Mouse (Mus musculus) midbrain, embryonic 15.5 days (tissue): ENCODE results near the gene Lrcol1. TPM values are rescaled to one million over a fixed set of nuclear protein-coding genes. Genes with fewer than 3 reads are reported as not detected.
A peak's percentile ranks its signal among the peaks of the same experiment; 100 is the strongest.

Source experiments
- ATAC-seq: fragments of 200-750 bp; cut with Nextera tagmentation; replicated peaks from 2 replicates; pipeline ENCODE4 v1.8.0; 2017; ENCODE audit warnings: moderate TSS enrichment
- H3K27ac ChIP-seq: fragments of 300-500 bp; sonication (generic); 2 replicates; pipeline ENCODE4 v1.5.1; 2015; ENCODE audit warnings: mild to moderate bottlenecking, inconsistent platforms
- H3K27me3 ChIP-seq: fragments of 300-500 bp; sonication (generic); replicated peaks from 2 replicates; pipeline ENCODE4 v1.6.1; 2015; ENCODE audit warnings: inconsistent platforms
- H3K36me3 ChIP-seq: fragments of 300-500 bp; sonication (generic); replicated peaks from 2 replicates; pipeline ENCODE4 v1.6.1; 2015; ENCODE audit warnings: inconsistent platforms
- H3K4me1 ChIP-seq: fragments of 300-500 bp; sonication (generic); 2 replicates; pipeline ENCODE4 v1.6.1; 2015; ENCODE audit warnings: inconsistent platforms
- H3K4me2 ChIP-seq: fragments of 300-500 bp; sonication (generic); 2 replicates; pipeline ENCODE4 v1.6.1; 2015; ENCODE audit warnings: inconsistent platforms, mild to moderate bottlenecking, moderate library complexity
- H3K4me3 ChIP-seq: fragments of 300-500 bp; sonication (generic); 2 replicates; pipeline ENCODE4 v1.5.1; 2015; ENCODE audit warnings: mild to moderate bottlenecking, inconsistent platforms
- H3K9ac ChIP-seq: fragments of 300-500 bp; sonication (generic); 2 replicates; pipeline ENCODE4 v1.6.1; 2015; ENCODE audit warnings: mild to moderate bottlenecking, inconsistent platforms
- H3K9me3 ChIP-seq: fragments of 300-500 bp; sonication (generic); 2 replicates; pipeline ENCODE4 v1.6.1; 2016; ENCODE audit warnings: inconsistent platforms
- WGBS: fragments of 180-500 bp; shearing (Covaris S2); methylation state at CpG from one replicate; pipeline ENCODE4 v1.1.7; 2015; ENCODE audit warnings: mixed read lengths; 5-methylcytosine and 5-hydroxymethylcytosine counted together
- polyA plus RNA-seq: library from polyadenylated mRNA; unstranded; fragments of >200 nt; fragmentation: Nextera tagmentation; extraction: Ambion mirVana; gene quantifications from 2 replicates; pipeline ENCODE4 v1.2.1, GENCODE M21; 2015

Lrcol1 gene
- not detected in 2 replicates for polyA plus RNA-seq

DNA sequence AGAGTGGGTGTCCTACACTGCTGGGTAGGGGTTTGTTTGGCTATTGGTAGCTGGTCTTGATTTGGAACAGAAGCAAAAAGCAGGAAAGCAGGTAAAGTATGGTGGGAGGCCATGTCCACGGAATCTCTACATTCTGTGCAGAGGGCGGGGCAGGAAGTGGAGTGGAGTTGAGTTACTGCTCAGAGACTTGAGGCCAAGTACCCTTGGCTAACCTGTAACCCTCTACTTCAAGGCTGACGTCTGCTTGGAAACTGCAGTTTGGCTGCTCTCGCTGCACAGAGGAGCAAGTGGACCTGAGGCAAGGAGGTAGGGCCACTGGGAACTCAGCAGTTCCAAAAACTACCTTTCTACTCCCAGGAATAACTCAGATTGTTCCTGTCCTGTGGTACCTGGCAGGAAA, at the start of gene Lrcol1:
Lrcol1 (plus strand) TSS at position 207 of the 400 bp plus-strand sequence.
- ATAC-seq, result no peak
- Histone ChIP-seq H3K36me3 (no peaks in the 10 kb centered on the region), H3K4me1 (peaks cover 13% of the 10 kb centered on the region), H3K27ac (no peak within 1 kb of the TSS), H3K4me3 (no peak within 1 kb of the TSS), H3K4me2 (peak within 1 kb of the TSS; percentile 94; the same call in 1 of the 2 replicates), H3K27me3 (peaks cover 11% of the 10 kb centered on the region), H3K9ac (no peak within 1 kb of the TSS), H3K9me3 (no peaks in the 10 kb centered on the region)
- WGBS, result 82% methylated on average over 4 of the region's 4 CpGs

DNA sequence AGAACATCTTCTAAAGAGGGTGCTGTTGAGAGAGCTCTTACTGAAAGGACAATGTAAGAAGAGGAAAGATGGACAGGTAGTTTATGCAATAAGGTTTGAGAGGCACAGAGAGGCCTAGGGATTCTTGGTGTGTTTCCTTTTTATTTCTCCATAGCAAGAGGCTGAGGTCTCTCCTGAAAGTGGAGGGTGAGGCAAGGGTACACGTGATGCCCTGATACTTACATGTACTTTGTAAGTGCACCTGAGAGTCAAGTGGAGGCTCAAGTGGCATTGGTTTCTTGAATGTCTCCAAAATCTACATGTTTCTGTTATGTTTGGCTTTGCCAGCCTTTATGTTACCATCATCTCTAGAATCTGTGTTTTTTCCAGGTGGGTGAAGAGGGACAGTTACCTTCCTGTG, 47.9 kb upstream of the Lrcol1 start:
- Histone ChIP-seq H3K4me2 (no peak overlapping the region), H3K4me3 (no peak overlapping the region), H3K36me3 (0 out of 2 replicates have a peak, but pooled peaks cover 6% of the 10 kb centered on the region), H3K27ac (no peak overlapping the region), H3K9me3 (no peaks in the 10 kb centered on the region), H3K9ac (no peak overlapping the region), H3K27me3 (no peaks in the 10 kb centered on the region), H3K4me1 (no peaks in the 10 kb centered on the region)
- 97% methylated on average over 1 of the region's 1 CpGs for WGBS
- ATAC-seq, result no peak

GRCm38 (mm10) chr5:110300591-110300990, 43.9 kb upstream of the Lrcol1 start:
- 0 out of 2 replicates have a peak, but pooled peaks cover 4% of the 10 kb centered on the region for H3K36me3 ChIP-seq

GRCm38 (mm10) chr5:110308861-110309260, 35.7 kb upstream of the Lrcol1 start:
- H3K9ac ChIP-seq, result no peak overlapping the region
- 96% methylated on average over 7 of the region's 7 CpGs for WGBS
- H3K4me3 ChIP-seq, result no peak overlapping the region
- H3K27me3 ChIP-seq, result no peaks in the 10 kb centered on the region
- no peak overlapping the region for H3K27ac ChIP-seq
- no peak for ATAC-seq
- no peaks in the 10 kb centered on the region for H3K4me1 ChIP-seq
- H3K4me2 ChIP-seq, result no peak overlapping the region
- H3K36me3 ChIP-seq, result no peaks in the 10 kb centered on the region
- no peaks in the 10 kb centered on the region for H3K9me3 ChIP-seq

More at GRCm38 (mm10) chr5:110300591-110300990, 43.9 kb upstream of the Lrcol1 start:
- Histone ChIP-seq H3K4me1 (no peaks in the 10 kb centered on the region), H3K27ac (no peak overlapping the region), H3K4me2 (no peak overlapping the region), H3K9me3 (no peaks in the 10 kb centered on the region), H3K27me3 (no peaks in the 10 kb centered on the region), H3K4me3 (no peak overlapping the region), H3K9ac (no peak overlapping the region)
- ATAC-seq, result no peak
- 90% methylated on average over 2 of the region's 2 CpGs for WGBS

- Histone ChIP-seq H3K4me2 (no peak overlapping the region), H3K9me3 (no peaks in the 10 kb centered on the region), H3K27ac (no peak overlapping the region), H3K36me3 (no peaks in the 10 kb centered on the region), H3K4me3 (no peak overlapping the region), H3K9ac (no peak overlapping the region), H3K4me1 (no peaks in the 10 kb centered on the region), H3K27me3 (no peaks in the 10 kb centered on the region)
- 91% methylated on average over 3 of the region's 3 CpGs for WGBS
- ATAC-seq, result no peak
Observed at GRCm38 (mm10) chr5:110313127-110313526, 31.4 kb upstream of the Lrcol1 start.

- H3K9ac ChIP-seq, result no peak overlapping the region
- no peaks in the 10 kb centered on the region for H3K9me3 ChIP-seq
- no peak overlapping the region for H3K27ac ChIP-seq
- 90% methylated on average over 3 of the region's 3 CpGs for WGBS
- H3K27me3 ChIP-seq, result no peaks in the 10 kb centered on the region
- H3K4me2 ChIP-seq, result no peak overlapping the region
- H3K36me3 ChIP-seq, result peaks cover 7% of the 10 kb centered on the region
- no peaks in the 10 kb centered on the region for H3K4me1 ChIP-seq
- no peak overlapping the region for H3K4me3 ChIP-seq
- no peak for ATAC-seq
Observed at GRCm38 (mm10) chr5:110330508-110330907, 14.0 kb upstream of the Lrcol1 start.

DNA sequence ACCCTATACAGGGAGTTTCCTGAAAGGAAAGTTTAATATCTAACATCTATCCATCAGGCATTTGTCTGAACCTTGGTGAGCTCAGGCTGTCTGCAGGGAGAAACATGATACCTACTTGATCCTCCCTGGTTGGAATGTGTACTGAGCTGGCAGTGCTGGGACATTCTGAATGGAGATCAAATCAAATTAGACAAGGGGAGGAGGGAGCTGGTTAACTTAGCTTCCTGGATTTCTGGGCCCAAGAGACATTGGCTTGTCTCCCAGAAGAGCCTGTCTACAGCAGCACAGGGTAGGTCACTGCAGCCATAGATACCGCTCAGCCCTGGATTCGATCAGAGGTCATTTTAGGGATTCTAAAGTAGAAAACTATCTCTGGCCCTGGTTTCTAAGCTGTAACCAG, 5.7 kb upstream of the Lrcol1 start:
- Histone ChIP-seq H3K27me3 (peaks cover 11% of the 10 kb centered on the region), H3K4me2 (no peak overlapping the region), H3K4me1 (peaks cover 13% of the 10 kb centered on the region), H3K4me3 (no peak overlapping the region), H3K9me3 (no peaks in the 10 kb centered on the region), H3K9ac (no peak overlapping the region), H3K27ac (no peak overlapping the region), H3K36me3 (no peaks in the 10 kb centered on the region)
- WGBS, result 94% methylated on average over 2 of the region's 2 CpGs
- no peak for ATAC-seq

- peak within 1 kb of the TSS; percentile 50 for H3K4me3 ChIP-seq
Observed at GRCm38 (mm10) chr5:110342648-110343284, 1.8 kb upstream of the Lrcol1 start, which contains the start of gene P2rx2. P2rx2 (minus strand) TSS chr5:110343212.

GRCm38 (mm10) chr5:110345553-110345952, 1.0 kb downstream of the Lrcol1 start:
- no peak overlapping the region for H3K4me2 ChIP-seq
- no peaks in the 10 kb centered on the region for H3K9me3 ChIP-seq
- H3K27ac ChIP-seq, result no peak overlapping the region
- no peak overlapping the region for H3K4me3 ChIP-seq
- H3K9ac ChIP-seq, result no peak overlapping the region
- peaks cover 13% of the 10 kb centered on the region for H3K4me1 ChIP-seq
- no peak for ATAC-seq
- 90% methylated on average over 4 of the region's 4 CpGs for WGBS
- H3K36me3 ChIP-seq, result no peaks in the 10 kb centered on the region
- peaks cover 11% of the 10 kb centered on the region for H3K27me3 ChIP-seq

More at GRCm38 (mm10) chr5:110342648-110343284, 1.8 kb upstream of the Lrcol1 start, which contains the start of gene P2rx2:
- peak; percentile 79 for ATAC-seq
- H3K4me1 ChIP-seq, result peaks cover 13% of the 10 kb centered on the region
- peak within 1 kb of the TSS; percentile 51 for H3K9ac ChIP-seq
- H3K27ac ChIP-seq, result no peak within 1 kb of the TSS
- 2% methylated on average over 43 of the region's 43 CpGs for WGBS
- no peaks in the 10 kb centered on the region for H3K36me3 ChIP-seq
- peaks cover 11% of the 10 kb centered on the region for H3K27me3 ChIP-seq
- H3K9me3 ChIP-seq, result no peaks in the 10 kb centered on the region
- H3K4me2 ChIP-seq, result peak within 1 kb of the TSS; percentile 94

DNA sequence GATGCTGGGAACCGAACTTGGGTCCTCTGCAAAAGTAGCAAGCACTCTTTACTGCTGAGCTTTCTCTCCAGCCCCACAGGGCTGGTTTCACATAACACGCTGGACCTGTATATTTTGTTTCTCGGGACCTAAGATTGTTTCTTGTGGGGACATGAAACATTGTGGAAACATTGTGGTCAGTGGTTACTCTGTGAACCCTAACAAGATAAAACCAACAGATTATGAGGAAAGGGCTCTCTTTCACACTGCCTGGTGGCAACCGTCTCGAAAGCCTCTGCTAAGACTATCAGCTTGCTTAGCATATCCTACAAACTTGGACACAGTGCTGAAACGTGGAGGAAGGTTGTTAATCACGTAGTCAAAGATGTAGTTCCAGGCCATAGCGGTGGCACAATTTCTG, 2.5 kb downstream of the Lrcol1 start:
- H3K9ac ChIP-seq, result no peak overlapping the region
- peaks cover 13% of the 10 kb centered on the region for H3K4me1 ChIP-seq
- H3K27ac ChIP-seq, result no peak overlapping the region
- peaks cover 9% of the 10 kb centered on the region for H3K27me3 ChIP-seq
- H3K4me2 ChIP-seq, result no peak overlapping the region
- H3K36me3 ChIP-seq, result no peaks in the 10 kb centered on the region
- no peak for ATAC-seq
- 87% methylated on average over 8 of the region's 8 CpGs for WGBS
- H3K4me3 ChIP-seq, result no peak overlapping the region
- no peaks in the 10 kb centered on the region for H3K9me3 ChIP-seq

- Histone ChIP-seq H3K9me3 (no peaks in the 10 kb centered on the region), H3K9ac (no peak overlapping the region), H3K4me1 (no peaks in the 10 kb centered on the region), H3K36me3 (no peaks in the 10 kb centered on the region), H3K4me3 (no peak overlapping the region), H3K27me3 (no peaks in the 10 kb centered on the region), H3K27ac (no peak overlapping the region), H3K4me2 (no peak overlapping the region)
- 16% methylated on average over 7 of the region's 7 CpGs for WGBS
- 0 out of 2 replicates have a peak, but pooled peaks have one; percentile 43 for ATAC-seq
Observed at GRCm38 (mm10) chr5:110354716-110355115, 10.2 kb downstream of the Lrcol1 start.

- Histone ChIP-seq H3K9ac (no peak overlapping the region), H3K9me3 (no peaks in the 10 kb centered on the region), H3K27ac (no peak overlapping the region), H3K4me1 (no peaks in the 10 kb centered on the region), H3K27me3 (0 out of 2 replicates have a peak, but pooled peaks cover 3% of the 10 kb centered on the region), H3K4me3 (no peak overlapping the region), H3K4me2 (no peak overlapping the region), H3K36me3 (no peaks in the 10 kb centered on the region)
- 35% methylated on average over 9 of the region's 9 CpGs for WGBS
- ATAC-seq, result peak; percentile 62
Observed at GRCm38 (mm10) chr5:110357531-110358179, 13.1 kb downstream of the Lrcol1 start.
